Mouse (Mus musculus) naive thymus-derived CD4-positive, alpha-beta T cell, adult 5 months (primary cell): ENCODE results near the gene Mettl2. TPM values are rescaled to one million over a fixed set of nuclear protein-coding genes. Genes with fewer than 3 reads are reported as not detected.

Source experiments
- polyA plus RNA-seq: library from polyadenylated mRNA; unstranded; fragments of 100-300 nt; shearing (Covaris generic); gene quantifications from one replicate; pipeline ENCODE4 v1.2.1, GENCODE M21; 2017

The Mettl2 gene
- 24.6 TPM for polyA plus RNA-seq

DNA sequence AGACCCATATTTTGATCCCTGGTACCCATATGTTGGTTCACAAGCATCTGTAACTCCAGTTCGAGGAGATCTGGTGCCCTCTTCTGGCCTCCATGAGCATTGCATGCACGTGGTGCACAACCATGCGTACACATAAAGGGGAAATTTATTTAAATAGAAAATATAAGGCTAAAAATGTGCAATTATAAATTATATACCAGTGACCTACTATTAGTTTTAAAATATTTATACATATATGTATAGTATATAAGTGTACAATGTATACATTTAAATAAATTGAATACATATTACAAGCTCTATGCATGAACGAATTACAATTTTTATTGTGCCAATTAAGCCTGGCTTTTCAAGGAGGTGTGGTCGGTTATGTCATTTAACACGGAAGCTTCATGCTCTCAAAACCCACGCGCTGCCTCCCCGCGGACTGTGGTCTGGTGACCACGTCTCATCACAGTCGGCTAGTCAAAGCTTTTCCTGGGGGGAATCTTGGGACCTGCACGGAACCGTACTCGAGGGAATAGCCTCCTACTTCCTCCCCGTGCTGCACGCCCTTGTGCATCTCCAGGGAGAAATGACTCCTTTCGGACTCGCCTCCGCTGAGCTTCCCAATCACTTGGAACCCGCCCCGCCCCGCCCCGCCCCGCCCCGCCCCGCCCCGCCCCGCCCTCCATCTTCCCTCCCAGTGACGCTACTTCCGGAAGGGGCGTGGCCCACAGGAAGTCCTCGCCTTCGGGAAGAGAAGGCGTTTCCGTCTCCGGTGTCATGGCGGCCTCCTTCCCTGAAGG, at the start of gene Mettl2:
Mettl2 (plus strand) TSS at position 691 of the 785 bp plus-strand sequence.

GRCm38 (mm10) chr11:105146593-105146992, 20.4 kb downstream of the Mettl2 start, which contains the start of gene Gm10842:
Gene Gm10842 (plus strand): TSS chr11:105146893.

DNA sequence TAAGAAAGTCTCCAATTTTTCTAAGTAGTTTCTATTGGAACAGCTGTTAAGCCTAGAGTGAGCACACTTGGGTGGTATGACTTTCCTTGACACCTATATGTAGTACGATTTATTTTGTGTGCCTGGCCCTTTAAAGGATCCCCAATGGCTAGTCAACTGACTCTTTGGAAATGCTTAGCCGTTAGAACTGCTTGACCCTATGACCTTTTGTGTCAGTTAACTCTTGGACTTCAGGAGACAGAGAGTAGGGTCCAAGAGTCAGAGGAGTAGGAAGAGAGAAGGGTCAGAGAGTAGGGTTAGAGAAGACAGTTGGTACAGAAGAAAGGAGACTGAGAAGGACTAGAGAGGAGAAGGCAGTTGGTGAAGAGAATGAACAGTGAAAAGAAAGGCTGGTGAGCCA, 52.3 kb downstream of the Mettl2 start, which contains the start of gene Tlk2:
Tlk2 (plus strand) TSS at position 292 of the 400 bp plus-strand sequence.

Other genes with a start within 250 kb of the Mettl2 start
- not detected for gene Efcab3, start 62.8 kb upstream of the Mettl2 start, polyA plus RNA-seq
- not detected for gene Gm10842, start 20.5 kb downstream of the Mettl2 start, polyA plus RNA-seq
- 39.7 TPM for gene Tlk2, start 52.4 kb downstream of the Mettl2 start, polyA plus RNA-seq
- gene Mrc2, start 166.2 kb downstream of the Mettl2 start, polyA plus RNA-seq, result not detected